Mouse (Mus musculus): ENCODE data around the gene Baiap2. TPM values are rescaled to one million over a fixed set of nuclear protein-coding genes. Genes with fewer than 3 reads are reported as not detected.

Baiap2 gene
- total RNA-seq, 2 experiments from 2014 or later: 7.1 to 8.0 TPM

DNA sequence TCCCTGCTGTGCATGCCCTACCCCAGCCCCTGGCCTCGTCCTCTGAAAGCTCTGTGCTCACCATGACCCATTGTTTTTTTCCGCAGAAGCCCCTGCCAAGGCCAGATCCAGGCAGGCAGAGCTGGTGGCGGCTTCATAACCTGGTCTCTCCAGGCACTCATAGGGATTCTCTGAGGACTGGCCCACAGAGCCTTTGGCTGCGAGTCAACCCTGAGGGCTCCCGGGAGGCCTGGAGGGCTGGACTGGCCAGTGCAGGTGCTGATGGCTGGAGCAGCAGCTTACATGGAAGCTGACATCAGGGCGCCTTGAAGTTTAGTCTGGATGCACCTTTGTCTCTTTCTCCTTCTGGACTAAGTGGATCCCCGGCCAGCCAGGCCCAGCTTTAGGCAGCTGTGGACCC is 24.0 kb upstream of the Baiap2 start:
- intact Hi-C loops (cut with DNase I): no loop called here
- DNase-seq (ENCODE audit: low spot score): no peak

DNA sequence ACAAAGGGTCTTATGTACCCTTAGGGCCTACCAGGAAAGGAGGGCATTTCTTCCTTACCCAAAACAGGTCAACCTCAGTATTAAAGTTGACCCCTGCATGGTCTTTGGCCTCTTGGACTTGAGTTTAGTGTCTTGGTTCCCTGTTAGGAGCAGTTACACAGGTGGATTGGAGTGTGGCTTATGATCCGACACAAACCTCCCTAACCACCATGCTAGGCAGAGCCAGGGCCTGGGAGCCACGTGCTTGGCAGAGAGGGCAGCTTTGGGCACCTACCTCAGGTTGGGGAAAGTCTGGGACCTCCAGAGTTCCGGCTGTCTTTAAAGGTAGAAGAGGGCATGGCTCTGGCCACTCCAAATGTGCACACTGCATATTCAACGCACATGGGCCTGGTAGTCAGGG is 23.1 kb upstream of the Baiap2 start:
- intact Hi-C loops (cut with DNase I): no loop called here
- DNase-seq (ENCODE audit: low spot score): no peak

DNA sequence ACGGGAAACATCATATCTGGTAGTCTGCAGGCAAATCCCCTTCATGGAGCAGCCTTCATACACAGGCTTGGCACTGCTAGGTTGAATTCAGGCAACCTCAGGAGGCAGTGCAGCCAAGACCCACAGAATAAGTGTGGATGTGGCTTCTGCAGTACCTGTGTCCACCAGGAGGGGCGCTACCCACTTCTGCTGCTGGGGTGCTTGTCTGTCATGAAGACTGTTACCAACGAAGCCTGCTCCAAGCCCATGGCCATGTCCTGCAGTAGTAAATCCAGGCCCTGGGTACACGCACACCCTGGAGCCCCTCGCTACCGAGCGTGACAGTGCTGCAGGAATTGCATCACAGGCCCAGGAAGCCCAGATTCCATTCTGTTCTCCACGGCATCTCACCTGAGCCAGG is 22.7 kb upstream of the Baiap2 start:
- DNase-seq (ENCODE audit: low spot score): no peak
- intact Hi-C loops (cut with DNase I): no loop called here

DNA sequence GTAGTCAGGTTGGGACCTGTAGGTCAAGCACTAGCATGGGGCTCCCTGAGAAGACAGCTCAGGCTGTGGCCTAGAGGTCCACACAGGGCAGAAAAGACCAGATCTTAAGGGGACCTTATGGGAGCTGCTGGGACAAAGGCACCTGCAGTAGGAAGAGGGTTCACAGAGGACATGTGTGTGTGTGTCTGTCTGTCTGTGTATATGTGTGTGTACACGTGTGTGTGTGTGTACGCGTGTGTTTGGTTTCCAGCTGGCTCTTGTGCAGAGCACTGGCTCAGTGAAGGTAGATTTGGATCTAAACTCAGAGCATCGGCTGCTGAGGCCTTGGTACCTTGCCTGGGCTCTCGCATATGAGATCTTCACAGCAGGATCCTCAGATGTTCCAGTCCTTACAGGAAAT is 21.9 kb upstream of the Baiap2 start:
- intact Hi-C loops (cut with DNase I): no loop called here
- no peak for DNase-seq (ENCODE audit: low spot score)

GRCm38 (mm10) chr11:119925176-119925575 is 17.4 kb upstream of the Baiap2 start:
- no peak for DNase-seq (ENCODE audit: low spot score)
- intact Hi-C loops (cut with DNase I): no loop called here

DNA sequence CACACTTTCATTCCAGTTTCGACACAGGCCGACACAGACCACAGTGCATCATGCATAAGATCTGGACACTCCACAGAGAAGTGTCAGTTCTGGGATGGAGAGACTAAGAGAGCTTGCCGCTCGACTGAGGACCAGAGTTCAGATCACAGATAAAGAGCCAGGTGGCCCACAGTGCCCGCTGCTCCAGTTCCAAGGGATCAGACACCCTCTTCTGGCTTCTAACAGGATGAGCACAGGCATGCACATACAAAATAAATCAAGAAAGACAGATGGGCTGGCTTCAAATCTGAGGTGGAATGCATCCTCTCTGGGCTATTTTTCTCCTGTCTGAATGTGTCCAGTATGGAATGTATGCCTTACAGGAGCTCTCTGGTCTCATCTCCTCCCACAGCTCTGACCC is 15.8 kb upstream of the Baiap2 start:
- no peak for DNase-seq (ENCODE audit: low spot score)
- intact Hi-C loops (cut with DNase I): no loop called here

GRCm38 (mm10) chr11:119928023-119928681 is 14.4 kb upstream of the Baiap2 start:
- DNase-seq (ENCODE audit: low spot score): no peak
- intact Hi-C loops (cut with DNase I): no loop called here

DNA sequence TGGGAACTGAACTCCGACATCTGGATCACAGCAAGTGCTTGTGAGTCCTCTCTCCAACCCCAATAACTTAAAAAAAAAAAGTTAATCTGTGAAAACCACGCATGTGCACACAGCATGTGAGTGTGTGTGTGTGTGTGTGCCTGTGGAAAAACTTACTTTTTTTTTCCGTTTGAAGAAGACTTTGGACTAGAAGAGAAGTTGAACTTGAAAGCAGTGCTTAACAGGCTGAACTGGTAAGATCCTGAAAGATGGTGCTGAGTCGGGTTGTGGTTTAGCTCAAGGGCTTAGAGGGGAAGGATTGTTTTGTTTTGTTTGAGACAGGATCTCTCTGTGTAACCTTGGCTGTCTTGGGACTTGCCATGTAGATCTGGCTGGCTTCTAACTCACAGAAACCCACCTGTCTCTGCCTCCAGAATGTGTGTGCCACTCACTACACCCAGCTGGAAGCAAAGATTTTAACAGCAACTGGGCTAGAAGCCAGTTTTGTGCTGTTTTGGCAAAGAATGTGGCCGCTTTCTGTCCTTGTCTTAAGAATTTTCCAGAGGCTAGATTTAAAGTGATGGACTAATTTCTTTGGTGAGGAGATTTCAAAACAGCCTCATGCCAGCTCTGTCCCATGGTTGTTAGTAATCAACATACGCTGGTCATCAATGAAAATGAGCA is 12.8 kb upstream of the Baiap2 start:
- no peak for DNase-seq (ENCODE audit: low spot score)
- intact Hi-C loops (cut with DNase I): no loop called here

DNA sequence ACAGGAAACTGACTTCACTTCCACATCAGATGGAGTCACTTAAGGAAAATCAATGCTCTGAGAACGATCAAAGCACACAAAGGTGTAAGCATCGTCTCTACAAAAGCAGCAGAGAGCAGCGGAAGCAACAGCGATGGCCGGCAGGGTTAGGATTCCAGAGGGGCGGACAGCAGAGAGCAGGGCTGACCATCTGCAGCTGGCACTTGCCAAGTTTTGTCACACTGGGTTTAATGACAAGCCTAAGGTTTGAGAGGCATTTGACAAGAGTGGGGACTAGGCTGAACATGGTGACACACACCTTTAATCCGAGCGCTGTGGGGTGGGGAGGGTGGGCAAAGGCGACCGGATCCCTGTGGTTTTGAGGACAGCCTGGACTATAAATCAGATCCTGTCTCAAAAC is 10.8 kb upstream of the Baiap2 start:
- intact Hi-C loops (cut with DNase I): no loop called here
- no peak for DNase-seq (ENCODE audit: low spot score)

GRCm38 (mm10) chr11:119933142-119933541 is 9.4 kb upstream of the Baiap2 start:
- DNase-seq (ENCODE audit: low spot score): peak; percentile 57
- intact Hi-C loops (cut with DNase I): no loop called here

DNA sequence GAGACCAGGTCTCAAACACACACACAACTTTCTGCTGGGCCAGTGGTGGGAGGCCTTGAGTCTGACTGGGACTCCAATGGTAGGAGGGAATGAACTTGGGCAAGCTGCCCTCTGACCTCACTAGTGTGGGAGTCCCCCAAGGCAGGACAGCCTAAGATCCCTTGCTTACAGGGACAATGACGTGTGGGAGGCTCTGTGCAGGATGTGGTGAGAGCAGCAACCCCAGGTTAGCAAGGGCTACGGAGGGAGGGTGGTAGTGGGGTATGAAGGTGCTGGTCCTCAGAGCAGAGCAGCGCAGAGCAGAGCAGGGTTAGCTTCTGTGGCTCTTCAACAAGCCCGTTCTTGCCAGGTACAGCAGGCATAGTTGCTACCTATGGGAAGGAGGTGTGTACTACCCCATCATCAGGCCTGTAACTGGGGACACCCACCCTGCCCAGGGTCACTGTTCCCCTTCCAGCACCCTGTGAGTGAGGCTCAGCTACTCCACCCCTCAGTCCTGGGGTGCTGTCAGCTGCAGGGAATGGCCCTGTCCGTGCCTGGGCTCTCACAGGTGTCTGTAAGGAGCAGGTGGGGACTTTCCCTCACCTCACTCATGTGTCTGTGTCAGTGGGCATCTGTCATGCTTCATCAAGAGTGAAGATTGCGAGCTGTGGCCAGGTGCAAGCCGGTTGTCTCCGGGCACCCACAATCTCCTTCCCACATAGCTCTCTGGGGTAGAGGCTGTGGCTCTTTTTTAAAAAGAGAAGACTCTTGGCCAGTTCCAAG is 8.6 kb upstream of the Baiap2 start:
- DNase-seq (ENCODE audit: low spot score): no peak
- intact Hi-C loops (cut with DNase I): no loop called here

DNA sequence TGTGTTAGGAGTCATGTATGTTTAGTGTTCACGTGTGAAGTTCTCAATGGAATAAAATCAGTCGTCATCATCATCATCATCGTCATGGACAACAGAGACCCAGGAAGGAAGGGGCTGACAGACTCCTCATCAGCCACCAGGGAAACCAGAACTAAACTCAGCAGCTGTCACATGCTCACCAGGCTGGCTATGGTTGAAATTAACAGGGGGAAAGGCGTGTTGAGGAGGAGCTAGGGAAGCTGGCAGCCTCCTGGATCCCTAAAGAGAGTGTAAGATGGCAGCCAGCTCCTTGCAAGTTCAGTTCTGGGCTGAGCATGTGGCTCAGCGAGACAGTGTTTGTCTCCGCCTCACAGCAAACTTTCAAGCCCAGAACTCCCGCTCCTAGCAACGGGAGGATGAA is 7.8 kb upstream of the Baiap2 start:
- DNase-seq (ENCODE audit: low spot score): no peak
- intact Hi-C loops (cut with DNase I): loop anchor here (1.0 kb wide), 1 partner anchor 57 kb away; no protein-coding TSS in a partner anchor

GRCm38 (mm10) chr11:119935457-119935856 is 7.1 kb upstream of the Baiap2 start:
- intact Hi-C loops (cut with DNase I): loop anchor here (1.0 kb wide), 1 partner anchor 56 kb away; no protein-coding TSS in a partner anchor
- no peak for DNase-seq (ENCODE audit: low spot score)

- no peak for DNase-seq (ENCODE audit: low spot score)
- intact Hi-C loops (cut with DNase I): no loop called here
Observed at GRCm38 (mm10) chr11:119936456-119936855, 6.1 kb upstream of the Baiap2 start.

DNA sequence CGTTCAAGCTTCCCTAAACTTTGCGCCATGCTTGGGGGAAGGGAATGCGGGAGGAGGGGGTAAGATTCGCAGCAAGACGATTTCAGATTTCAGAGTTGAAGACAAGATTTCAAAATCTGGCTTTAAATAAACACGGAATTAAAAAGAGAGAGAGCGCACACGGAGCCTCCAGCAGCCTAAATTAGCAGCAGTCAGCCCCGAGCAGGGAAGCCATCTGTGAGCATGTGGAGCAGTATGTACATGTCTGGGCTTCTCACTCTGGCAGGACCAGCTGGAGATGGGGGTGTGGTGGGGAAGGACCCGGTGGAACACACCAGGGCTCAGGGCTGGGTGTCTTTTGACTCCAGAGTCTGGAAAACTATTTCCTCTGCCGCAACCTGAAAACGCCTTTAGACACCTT is 5.3 kb upstream of the Baiap2 start:
- intact Hi-C loops (cut with DNase I): no loop called here
- DNase-seq (ENCODE audit: low spot score): no peak

GRCm38 (mm10) chr11:119937772-119938502 is 4.6 kb upstream of the Baiap2 start:
- intact Hi-C loops (cut with DNase I): no loop called here

GRCm38 (mm10) chr11:119939073-119939710 is 3.4 kb upstream of the Baiap2 start:
- intact Hi-C loops (cut with DNase I): no loop called here

More at GRCm38 (mm10) chr11:119937772-119938502, 4.6 kb upstream of the Baiap2 start:
- no peak for DNase-seq (ENCODE audit: low spot score)

DNA sequence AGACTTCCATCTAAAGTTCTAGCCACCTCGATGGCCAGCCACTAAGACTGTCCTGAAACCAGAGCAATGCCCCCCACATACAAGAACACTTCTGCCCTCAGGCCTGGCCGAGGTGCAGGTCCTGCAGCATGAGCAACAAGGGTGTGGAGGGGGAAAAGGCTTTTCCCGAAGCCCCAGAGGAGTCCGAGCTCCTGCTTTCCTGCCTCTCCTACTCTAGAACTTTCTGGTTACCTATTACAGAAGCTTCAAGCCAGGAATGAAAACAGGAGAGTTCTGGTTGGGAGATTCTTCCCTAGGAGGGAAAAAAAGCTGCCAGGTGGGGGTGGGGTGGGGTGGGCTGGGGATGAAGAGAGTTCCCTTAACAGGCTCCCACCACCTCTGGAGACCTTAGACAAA is 2.9 kb upstream of the Baiap2 start:
- intact Hi-C loops (cut with DNase I): loop anchor here (10.0 kb wide), 1 partner anchor 145 kb away; the partner anchor contains the start of gene Cep131

More at GRCm38 (mm10) chr11:119939073-119939710, 3.4 kb upstream of the Baiap2 start:
- DNase-seq (ENCODE audit: low spot score): no peak

DNA sequence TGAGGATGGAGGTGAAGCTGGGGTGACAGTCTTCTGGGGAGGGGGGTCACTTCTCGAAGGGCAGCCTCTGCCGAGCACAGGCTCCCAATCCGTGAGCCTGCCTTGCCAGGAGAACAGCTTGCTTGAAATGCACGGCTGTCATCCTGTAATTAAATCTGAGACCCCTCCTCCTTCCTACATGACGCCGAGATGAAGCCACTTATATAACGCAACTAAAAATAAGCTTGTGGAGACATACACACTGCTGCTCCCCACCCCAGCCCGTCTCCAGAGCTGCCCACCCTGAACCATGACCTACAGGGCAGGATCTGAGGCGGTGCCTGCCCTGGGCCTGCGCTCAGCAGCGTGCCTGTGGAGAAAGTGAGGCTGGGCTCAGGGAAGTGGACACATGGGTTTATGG is 2.4 kb upstream of the Baiap2 start:
- intact Hi-C loops (cut with DNase I): loop anchor here (10.0 kb wide), 1 partner anchor 145 kb away; the partner anchor contains the start of gene Cep131
- no peak for DNase-seq (ENCODE audit: low spot score)

More for the DNA sequence above, 2.9 kb upstream of the Baiap2 start:
- DNase-seq (ENCODE audit: low spot score): no peak

DNA sequence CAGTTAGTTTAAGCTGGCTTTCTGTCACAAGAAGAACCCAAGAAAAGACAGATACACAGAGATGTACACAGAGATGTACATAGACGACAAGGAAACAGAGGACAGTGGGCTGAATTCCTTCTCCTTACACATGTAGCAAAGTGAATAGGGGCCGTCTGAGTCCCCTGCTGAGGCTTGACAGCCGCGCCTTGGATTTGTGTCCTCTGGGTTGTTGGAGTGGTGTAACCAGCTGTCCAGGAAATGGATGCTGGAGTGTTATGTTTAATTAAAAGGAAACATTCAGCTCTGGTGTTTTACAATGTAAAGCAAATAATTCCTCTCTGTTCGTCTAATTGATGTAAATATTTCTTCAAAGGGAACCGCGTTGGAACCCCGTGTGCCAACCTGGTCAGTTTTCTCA is 769 bp upstream of the Baiap2 start:
- intact Hi-C loops (cut with DNase I): loop anchor here (10.0 kb wide), 1 partner anchor 143 kb away; the partner anchor contains the start of gene Cep131
- DNase-seq (ENCODE audit: low spot score): no peak

Measured in heart, postnatal 25 days (tissue).